Mouse (Mus musculus) testis, adult 2 months (tissue): ENCODE results near the gene Ehd1. TPM values are rescaled to one million over a fixed set of nuclear protein-coding genes. Genes with fewer than 3 reads are reported as not detected.

Experiments used
- H3K27ac ChIP-seq: fragments of 200-500 bp; 2 replicates; pipeline ENCODE4 v1.5.1; 2012; ENCODE audit warnings: low read depth, low read length; ENCODE audit not compliant: control insufficient read depth, insufficient read depth
- H3K27me3 ChIP-seq: fragments of 200-500 bp; 2 replicates; pipeline ENCODE4 v1.6.1; 2012; ENCODE audit warnings: mild to moderate bottlenecking, low read length, moderate library complexity; ENCODE audit not compliant: control insufficient read depth, insufficient read depth
- H3K36me3 ChIP-seq: fragments of 200-500 bp; 2 replicates; pipeline ENCODE4 v1.6.1; 2012; ENCODE audit warnings: mild to moderate bottlenecking, low read length; ENCODE audit not compliant: control insufficient read depth, insufficient read depth
- H3K4me1 ChIP-seq: fragments of 200-500 bp; 2 replicates; pipeline ENCODE4 v1.6.1; 2012; ENCODE audit warnings: low read length; ENCODE audit not compliant: control insufficient read depth, insufficient read depth
- H3K4me3 ChIP-seq: fragments of 200-500 bp; 2 replicates; pipeline ENCODE4 v1.5.1; 2012; ENCODE audit warnings: low read depth, mild to moderate bottlenecking, low read length, moderate library complexity, mixed read lengths; ENCODE audit not compliant: control insufficient read depth
- CTCF ChIP-seq: fragments of 200-500 bp; IDR thresholded peaks from 2 replicates; pipeline ENCODE4 v1.5.1; 2012; ENCODE audit warnings: low read depth, mild to moderate bottlenecking, inconsistent platforms, low read length, moderate library complexity; ENCODE audit not compliant: control insufficient read depth, insufficient read depth, insufficient replicate concordance
- POLR2A ChIP-seq: fragments of 200-500 bp; IDR thresholded peaks from 2 replicates; pipeline ENCODE4 v1.6.1; 2012; ENCODE audit warnings: low read depth, mild to moderate bottlenecking, inconsistent platforms, low read length, moderate library complexity; ENCODE audit not compliant: control insufficient read depth
- polyA plus RNA-seq: library from polyadenylated mRNA; depleted of rRNA; stranded (reverse); fragments of >200 nt; gene quantifications from 2 replicates; pipeline ENCODE4 v1.2.3, GENCODE M21; 2012

The Ehd1 gene
- polyA plus RNA-seq, 1 experiment: 521 TPM

DNA sequence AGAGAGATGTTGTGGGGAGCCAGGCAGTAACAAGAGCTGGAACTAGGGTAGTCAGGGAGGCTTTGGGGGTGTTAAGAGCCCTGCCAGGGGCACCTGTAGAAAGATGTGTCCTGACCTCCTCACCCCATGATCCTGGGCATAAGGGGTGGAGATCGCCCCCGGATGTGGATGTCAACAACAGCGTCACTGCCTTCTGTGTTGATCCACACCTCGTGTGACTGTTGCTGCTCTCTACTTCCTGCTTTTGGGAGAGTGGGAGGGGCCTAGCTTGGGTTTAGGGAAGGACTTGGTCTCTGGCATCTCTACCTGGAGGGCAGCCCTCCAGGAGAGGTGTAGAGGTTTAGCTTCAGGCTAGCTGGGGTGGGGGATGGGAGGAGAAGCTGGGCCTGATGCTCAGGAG is 34.2 kb upstream of the Ehd1 start:
- TF ChIP-seq CTCF (no peak), POLR2A (0 out of 2 replicates have a peak, but pooled peaks have one; percentile 30)
- Histone ChIP-seq H3K4me1 (peaks cover 13% of the 10 kb centered on the region), H3K27me3 (no peaks in the 10 kb centered on the region), H3K36me3 (no peaks in the 10 kb centered on the region; the same call in none of the 2 replicates), H3K27ac (peak overlapping the region; percentile 41), H3K4me3 (peak overlapping the region; percentile 95)

DNA sequence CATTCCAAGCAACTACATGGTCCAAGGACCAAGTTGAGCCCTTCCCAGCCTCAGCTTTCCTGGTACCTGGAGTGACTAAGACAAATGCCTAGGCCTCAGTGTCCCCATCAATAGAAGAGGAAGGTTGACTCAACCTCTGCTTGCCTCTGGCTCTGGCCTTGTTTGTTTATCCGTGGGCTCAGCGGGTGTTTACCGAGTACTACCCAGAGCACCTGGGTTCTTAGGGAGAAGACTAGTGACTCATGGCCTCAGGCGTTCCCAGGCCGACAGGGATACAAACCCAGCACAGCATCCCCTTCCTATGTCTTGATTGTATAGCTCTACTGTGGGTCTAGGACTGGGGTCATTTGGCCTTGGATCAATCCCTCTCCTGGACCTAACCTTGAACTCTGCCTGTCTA is 33.3 kb upstream of the Ehd1 start:
- no peaks in the 10 kb centered on the region; the same call in none of the 2 replicates for H3K36me3 ChIP-seq

DNA sequence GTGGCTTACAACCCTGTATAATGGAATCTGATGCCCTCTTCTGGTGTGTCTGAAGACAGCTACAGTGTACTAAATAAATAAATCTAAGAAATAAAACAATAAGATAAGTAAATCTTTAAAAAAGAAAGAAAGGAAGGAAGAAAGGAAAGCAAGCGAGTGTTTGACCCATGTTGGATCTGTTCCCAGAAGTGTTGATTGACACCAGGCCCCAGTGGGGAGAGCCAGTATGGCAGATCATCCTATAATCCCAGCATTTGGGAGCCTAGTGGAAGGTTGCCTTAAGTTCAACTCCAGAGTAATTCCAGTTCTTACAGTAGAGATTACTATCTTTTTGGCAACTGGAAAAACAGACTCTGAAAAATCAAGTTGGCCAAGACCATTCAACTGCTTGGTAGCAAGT is 30.7 kb upstream of the Ehd1 start:
- Histone ChIP-seq H3K27me3 (no peaks in the 10 kb centered on the region), H3K27ac (no peak overlapping the region), H3K36me3 (peaks cover 3% of the 10 kb centered on the region), H3K4me3 (no peak overlapping the region), H3K4me1 (peaks cover 11% of the 10 kb centered on the region)
- TF ChIP-seq CTCF: no peak
- TF ChIP-seq POLR2A: no peak

More for the DNA sequence above, 33.3 kb upstream of the Ehd1 start:
- TF ChIP-seq POLR2A (no peak), CTCF (no peak)
- Histone ChIP-seq H3K4me3 (no peak overlapping the region), H3K27me3 (no peaks in the 10 kb centered on the region), H3K27ac (no peak overlapping the region), H3K4me1 (peaks cover 13% of the 10 kb centered on the region)

DNA sequence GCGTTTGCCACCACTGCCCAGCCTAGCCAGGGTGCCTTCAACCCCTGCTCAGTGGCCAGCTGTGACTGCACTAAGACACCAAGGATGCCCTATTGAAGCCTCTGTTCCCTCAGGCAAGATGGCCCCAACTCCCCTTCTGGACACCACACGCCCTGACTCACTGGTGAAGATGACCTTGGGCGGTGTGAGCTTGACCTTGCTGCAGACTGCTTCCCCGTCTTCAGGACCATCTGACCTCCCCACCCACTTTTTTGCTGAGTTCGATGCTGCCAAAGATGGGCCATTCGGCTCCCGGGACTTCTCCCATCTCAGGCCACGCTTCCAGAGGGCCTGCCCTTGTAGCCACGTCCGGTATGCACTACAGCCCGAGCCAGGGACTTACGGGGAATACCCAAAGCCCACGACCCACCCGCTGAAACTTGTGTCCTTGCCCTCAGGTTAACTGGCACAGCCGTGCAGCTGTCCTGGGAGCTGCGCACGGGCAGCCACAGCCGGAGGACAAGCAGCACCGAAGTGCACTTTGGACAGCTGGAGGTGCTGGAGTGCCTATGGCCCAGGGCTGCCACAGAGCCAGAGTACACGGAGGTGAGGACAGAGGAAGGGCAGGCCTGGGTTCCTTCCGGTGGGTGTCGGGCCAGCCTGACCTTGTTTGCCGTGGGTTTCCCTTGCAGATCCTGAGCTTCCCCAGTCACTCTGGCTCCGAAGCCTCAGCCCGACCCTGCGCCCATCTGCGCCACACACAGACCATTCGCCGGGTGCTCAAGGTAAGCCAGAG is 28.8 kb upstream of the Ehd1 start:
- peaks cover 5% of the 10 kb centered on the region for H3K36me3 ChIP-seq
- TF ChIP-seq CTCF (no peak), POLR2A (no peak)
- no peak overlapping the region for H3K27ac ChIP-seq
- H3K4me1 ChIP-seq: peaks cover 4% of the 10 kb centered on the region
- H3K4me3 ChIP-seq: no peak overlapping the region
- H3K27me3 ChIP-seq: no peaks in the 10 kb centered on the region

DNA sequence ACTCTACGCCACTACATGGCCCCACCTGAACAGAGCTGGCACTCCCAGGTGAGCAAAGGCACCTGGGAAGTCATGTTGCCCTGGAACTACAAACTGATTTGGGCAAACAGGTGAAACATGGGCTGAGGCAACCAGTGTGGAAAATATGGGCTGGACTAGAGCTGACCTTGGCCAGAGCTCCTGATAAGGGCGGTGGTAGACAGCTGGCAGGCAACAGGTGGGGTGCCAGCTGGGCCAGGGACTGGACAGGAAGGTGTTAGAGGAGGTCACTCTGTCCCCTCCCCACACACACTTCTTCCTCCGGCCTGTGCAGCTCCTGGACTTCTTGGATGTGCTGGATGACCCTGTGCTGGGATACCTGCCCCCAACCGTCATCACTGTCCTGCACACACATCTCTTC is 23.5 kb upstream of the Ehd1 start:
- TF ChIP-seq CTCF: no peak
- no peak for TF ChIP-seq POLR2A
- peaks cover 10% of the 10 kb centered on the region for H3K36me3 ChIP-seq

DNA sequence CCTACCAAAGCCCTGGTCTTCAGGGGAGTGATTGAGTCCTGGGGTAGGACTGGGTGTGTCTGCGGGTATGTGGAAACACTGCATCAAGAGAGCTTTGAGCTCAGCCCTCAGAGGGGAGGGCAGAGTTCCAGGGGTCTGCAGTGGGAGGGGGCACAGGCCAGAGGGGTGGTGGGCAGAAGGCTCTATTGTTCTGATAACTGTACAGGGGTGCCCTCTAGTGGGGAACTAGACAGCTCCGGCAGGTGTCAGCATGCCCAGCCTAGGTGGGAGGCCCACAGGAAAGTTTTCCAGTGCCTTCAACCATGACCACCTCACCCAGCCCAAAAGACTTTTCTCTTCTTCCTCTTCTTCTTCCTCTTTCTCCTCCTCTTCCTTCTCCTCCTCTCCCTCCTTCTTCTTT is 16.1 kb upstream of the Ehd1 start:
- no peak overlapping the region for H3K27ac ChIP-seq
- no peaks in the 10 kb centered on the region for H3K27me3 ChIP-seq
- no peak; the same call in 1 of the 2 replicates for TF ChIP-seq CTCF
- H3K4me1 ChIP-seq: no peaks in the 10 kb centered on the region
- no peak overlapping the region for H3K4me3 ChIP-seq
- H3K36me3 ChIP-seq: peaks cover 4% of the 10 kb centered on the region

More for the DNA sequence above, 23.5 kb upstream of the Ehd1 start:
- Histone ChIP-seq H3K27me3 (no peaks in the 10 kb centered on the region), H3K27ac (no peak overlapping the region), H3K4me1 (no peaks in the 10 kb centered on the region), H3K4me3 (no peak overlapping the region)

DNA sequence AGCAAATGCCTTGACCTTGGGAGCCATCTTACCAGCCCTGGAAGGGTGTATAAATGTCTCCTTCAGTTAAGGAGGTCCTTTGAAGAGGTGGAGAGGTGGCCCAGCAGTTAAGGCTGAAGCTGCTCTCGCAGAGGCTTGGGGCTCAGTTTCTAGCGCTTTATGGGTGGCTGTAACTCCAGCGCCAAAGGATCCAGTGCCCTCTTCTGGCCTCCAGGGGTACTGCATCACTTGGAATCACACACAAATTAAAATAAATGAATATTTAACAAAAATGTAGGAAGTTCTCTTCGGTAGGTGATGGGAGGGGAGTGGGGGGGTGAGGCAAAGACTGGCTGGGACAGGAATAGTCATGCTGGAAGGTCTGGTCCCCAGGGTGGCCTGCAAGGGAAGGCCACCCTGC is 15.6 kb upstream of the Ehd1 start:
- peaks cover 4% of the 10 kb centered on the region for H3K36me3 ChIP-seq

DNA sequence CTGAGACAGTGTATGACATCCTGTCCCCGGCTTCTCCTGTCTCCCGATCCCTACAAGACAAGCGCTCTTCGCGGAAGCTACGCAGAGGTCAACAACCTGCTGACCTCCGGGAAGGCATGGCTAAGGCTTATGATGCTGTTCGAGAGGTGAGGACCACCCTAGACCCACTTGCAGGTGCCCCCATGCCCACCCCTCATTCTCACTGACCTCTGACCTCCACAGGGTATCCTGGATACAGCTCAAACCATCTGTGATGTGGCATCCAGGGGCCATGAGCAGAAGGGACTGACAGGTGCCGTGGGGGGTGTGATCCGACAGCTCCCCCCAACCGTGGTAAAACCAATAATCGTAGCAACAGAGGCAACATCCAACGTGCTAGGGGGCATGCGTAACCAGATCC is 15.1 kb upstream of the Ehd1 start:
- Histone ChIP-seq H3K36me3 (peaks cover 2% of the 10 kb centered on the region; the same call in 1 of the 2 replicates), H3K27ac (no peak overlapping the region), H3K4me3 (no peak overlapping the region), H3K4me1 (no peaks in the 10 kb centered on the region), H3K27me3 (no peaks in the 10 kb centered on the region)
- no peak for TF ChIP-seq CTCF
- no peak for TF ChIP-seq POLR2A

More for the DNA sequence above, 15.6 kb upstream of the Ehd1 start:
- no peaks in the 10 kb centered on the region for H3K4me1 ChIP-seq
- no peak overlapping the region for H3K27ac ChIP-seq
- TF ChIP-seq CTCF: peak; percentile 51; the same call in 1 of the 2 replicates
- TF ChIP-seq POLR2A: no peak
- no peaks in the 10 kb centered on the region for H3K27me3 ChIP-seq
- no peak overlapping the region for H3K4me3 ChIP-seq
